Mouse (Mus musculus) heart, embryonic 11.5 days (tissue): ENCODE measurements at regions not wholly inside any gene's neighbourhood (a gene's known extent, or its start where the extent isn't known, plus 50 kb on each side); places are given as distances from the start of the nearest gene placed in this dataset.

Experiments
- ATAC-seq: fragments of 200-750 bp; cut with Nextera tagmentation; replicated peaks from 2 replicates; pipeline ENCODE4 v1.8.0; 2017; ENCODE audit warnings: moderate library complexity; ENCODE audit not compliant: insufficient number of reproducible peaks, low FRiP score, low TSS enrichment
- H3K27ac ChIP-seq: fragments of 300-500 bp; sonication (generic); 2 replicates; pipeline ENCODE4 v1.5.1; 2014; ENCODE audit warnings: mild to moderate bottlenecking, low read depth, low read length
- H3K27me3 ChIP-seq: fragments of 300-500 bp; sonication (generic); 2 replicates; pipeline ENCODE4 v1.6.1; 2014; ENCODE audit warnings: mild to moderate bottlenecking, low read length, mixed read lengths; ENCODE audit not compliant: control insufficient read depth, insufficient read depth
- H3K36me3 ChIP-seq: fragments of 300-500 bp; sonication (generic); 2 replicates; pipeline ENCODE4 v1.6.1; 2014; ENCODE audit warnings: mild to moderate bottlenecking, low read length, moderate library complexity, mixed read lengths; ENCODE audit not compliant: control insufficient read depth, insufficient read depth
- H3K4me1 ChIP-seq: fragments of 300-500 bp; sonication (generic); 2 replicates; pipeline ENCODE4 v1.6.1; 2014; ENCODE audit warnings: low read length; ENCODE audit not compliant: control insufficient read depth, insufficient read depth
- H3K4me2 ChIP-seq: fragments of 300-500 bp; sonication (generic); 2 replicates; pipeline ENCODE4 v1.6.1; 2014; ENCODE audit warnings: mild to moderate bottlenecking, moderate library complexity
- H3K4me3 ChIP-seq: fragments of 300-500 bp; sonication (generic); 2 replicates; pipeline ENCODE4 v1.5.1; 2014; ENCODE audit warnings: low read depth, low read length
- H3K9ac ChIP-seq: fragments of 300-500 bp; sonication (generic); 2 replicates; pipeline ENCODE4 v1.6.1; 2014; ENCODE audit warnings: mild to moderate bottlenecking, low read depth, low read length, moderate library complexity
- H3K9me3 ChIP-seq: fragments of 300-500 bp; sonication (generic); replicated peaks from 2 replicates; pipeline ENCODE4 v1.6.1; 2016; ENCODE audit warnings: low read length; ENCODE audit not compliant: control insufficient read depth
- WGBS: fragments of 180-500 bp; shearing (Covaris S2); extraction: QIAGEN DNeasy Blood & Tissue Kit; methylation state at CpG from one replicate; pipeline ENCODE4 v1.1.7; 2014; ENCODE audit not compliant: insufficient replicate concordance; 5-methylcytosine and 5-hydroxymethylcytosine counted together

DNA sequence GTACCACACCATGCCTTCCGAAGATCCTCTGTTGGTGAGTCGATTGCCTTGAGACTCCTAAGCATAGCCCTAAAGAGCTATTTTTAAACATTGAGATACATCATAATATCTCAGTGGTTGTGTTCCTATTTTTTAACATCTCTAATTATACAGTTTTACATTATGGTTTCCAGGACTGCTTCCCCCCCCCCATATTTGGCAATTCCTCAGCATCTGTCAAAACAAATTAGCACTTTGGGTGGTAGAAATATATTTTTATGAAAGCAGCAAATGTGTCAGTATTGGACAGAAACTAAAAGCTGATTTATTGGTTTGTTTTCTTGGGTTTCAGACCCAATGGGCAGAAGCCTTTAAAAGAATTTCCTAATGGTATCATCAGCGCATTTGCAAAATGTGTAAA is 116.2 kb upstream of the Rcn1 start:
- no peak overlapping the region for H3K4me3 ChIP-seq
- H3K9me3 ChIP-seq = no peaks in the 10 kb centered on the region
- no peak overlapping the region for H3K9ac ChIP-seq
- no peak for ATAC-seq
- H3K27me3 ChIP-seq = no peaks in the 10 kb centered on the region
- no peak overlapping the region for H3K4me2 ChIP-seq
- H3K27ac ChIP-seq = no peak overlapping the region
- no peaks in the 10 kb centered on the region for H3K36me3 ChIP-seq
- H3K4me1 ChIP-seq = peaks cover 11% of the 10 kb centered on the region
- 77% methylated on average over 3 of the region's 3 CpGs for WGBS

DNA sequence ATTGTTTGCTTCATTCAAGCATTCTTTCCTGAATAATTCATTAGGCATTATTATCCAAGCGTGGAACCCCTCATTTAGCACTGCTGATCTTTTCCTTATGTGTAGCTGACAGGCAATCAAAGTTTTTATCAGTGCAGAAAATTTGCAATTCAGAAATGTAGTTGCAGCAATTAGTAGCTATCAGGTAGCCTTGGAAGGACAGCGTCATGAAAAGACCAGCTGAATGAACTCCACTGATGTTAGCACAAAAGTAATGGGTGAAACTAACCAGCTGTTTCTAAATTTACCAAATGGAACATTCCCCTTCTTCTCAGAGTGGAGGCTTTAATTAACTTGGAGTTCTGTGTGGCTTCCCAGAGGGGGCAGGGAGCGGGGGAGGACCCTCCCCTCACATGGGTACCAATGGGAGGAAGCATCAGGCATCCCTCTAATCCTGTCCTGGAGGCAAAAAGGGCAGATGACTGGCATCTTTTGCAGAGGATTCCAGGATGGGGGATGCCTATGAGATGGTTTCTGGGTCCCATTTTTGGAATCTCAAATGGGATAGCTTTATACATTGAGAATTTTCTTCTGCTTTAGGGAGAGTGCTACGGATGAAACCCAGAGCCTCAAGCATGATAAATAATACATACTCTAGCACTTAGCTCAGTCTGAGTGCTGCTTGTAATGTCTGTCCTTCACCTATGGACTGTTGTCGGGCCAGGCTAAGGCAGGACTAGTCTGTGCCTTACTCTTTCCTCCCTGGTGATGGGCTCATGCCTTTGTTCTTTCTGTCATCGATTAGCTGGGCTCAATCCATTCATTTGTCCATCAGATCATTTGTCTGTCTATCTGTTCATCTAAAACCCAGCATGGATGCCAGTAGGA is 117.4 kb upstream of the Rcn1 start:
- Histone ChIP-seq H3K4me1 (peaks cover 11% of the 10 kb centered on the region), H3K27ac (no peak overlapping the region), H3K4me3 (no peak overlapping the region), H3K9me3 (no peaks in the 10 kb centered on the region), H3K9ac (no peak overlapping the region), H3K4me2 (no peak overlapping the region), H3K27me3 (no peaks in the 10 kb centered on the region), H3K36me3 (no peaks in the 10 kb centered on the region)
- WGBS = 56% methylated on average over 6 of the region's 6 CpGs
- ATAC-seq = no peak

DNA sequence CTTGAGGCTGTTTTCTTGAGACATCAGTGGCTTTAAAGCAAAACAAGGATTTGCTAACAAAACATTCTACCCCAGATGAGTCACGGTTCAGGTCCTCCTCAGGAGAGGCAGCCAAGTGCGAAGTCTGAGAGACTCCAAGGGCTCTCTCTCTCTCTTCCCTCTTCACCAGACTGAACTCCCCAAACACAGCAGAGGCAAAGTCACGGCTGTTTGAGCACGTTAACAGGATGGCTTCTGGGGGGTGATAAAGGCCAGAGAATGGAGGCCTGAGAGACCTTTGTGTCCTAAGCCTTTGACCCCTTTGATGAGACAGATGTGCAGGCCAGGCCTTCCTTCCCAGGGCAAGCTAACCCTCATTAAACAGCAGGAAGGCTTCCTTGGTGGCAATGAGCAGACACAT is 122.7 kb upstream of the Rcn1 start:
- Histone ChIP-seq H3K9me3 (no peaks in the 10 kb centered on the region), H3K4me3 (no peak overlapping the region), H3K36me3 (no peaks in the 10 kb centered on the region), H3K27ac (no peak overlapping the region), H3K4me1 (peaks cover 6% of the 10 kb centered on the region), H3K4me2 (no peak overlapping the region), H3K27me3 (no peaks in the 10 kb centered on the region), H3K9ac (no peak overlapping the region)
- no peak for ATAC-seq
- 15% methylated on average over 4 of the region's 4 CpGs for WGBS

DNA sequence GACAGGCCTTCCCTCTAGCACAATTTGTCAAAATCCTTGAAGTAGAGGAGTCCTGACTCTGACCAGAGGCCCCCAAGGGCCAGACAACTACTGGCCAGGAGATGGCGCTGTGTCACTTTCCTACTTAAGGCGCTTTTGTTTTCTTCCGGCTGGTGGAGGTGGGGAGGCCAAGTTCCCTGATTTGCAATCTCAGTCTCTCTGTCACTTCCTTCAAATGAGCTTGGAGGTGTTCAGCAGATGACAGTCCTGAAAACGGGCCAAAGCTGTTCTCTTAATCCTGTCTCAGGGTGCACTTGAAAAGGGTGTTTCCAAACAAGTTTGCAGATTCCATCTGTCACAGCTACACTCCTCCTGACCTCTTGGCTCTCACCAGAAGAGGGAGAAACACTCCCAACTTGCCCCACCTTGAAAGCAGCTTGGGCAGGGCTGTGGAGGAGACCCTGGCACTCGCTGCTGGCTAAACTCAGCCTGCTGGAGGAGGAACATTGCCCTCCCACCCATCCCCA is 124.2 kb upstream of the Rcn1 start:
- 4% methylated on average over 5 of the region's 5 CpGs for WGBS
- no peak overlapping the region for H3K4me2 ChIP-seq
- no peak overlapping the region for H3K27ac ChIP-seq
- no peak overlapping the region for H3K4me3 ChIP-seq
- no peaks in the 10 kb centered on the region for H3K36me3 ChIP-seq
- no peaks in the 10 kb centered on the region for H3K4me1 ChIP-seq
- no peaks in the 10 kb centered on the region for H3K27me3 ChIP-seq
- no peaks in the 10 kb centered on the region for H3K9me3 ChIP-seq
- no peak for ATAC-seq
- H3K9ac ChIP-seq = no peak overlapping the region

DNA sequence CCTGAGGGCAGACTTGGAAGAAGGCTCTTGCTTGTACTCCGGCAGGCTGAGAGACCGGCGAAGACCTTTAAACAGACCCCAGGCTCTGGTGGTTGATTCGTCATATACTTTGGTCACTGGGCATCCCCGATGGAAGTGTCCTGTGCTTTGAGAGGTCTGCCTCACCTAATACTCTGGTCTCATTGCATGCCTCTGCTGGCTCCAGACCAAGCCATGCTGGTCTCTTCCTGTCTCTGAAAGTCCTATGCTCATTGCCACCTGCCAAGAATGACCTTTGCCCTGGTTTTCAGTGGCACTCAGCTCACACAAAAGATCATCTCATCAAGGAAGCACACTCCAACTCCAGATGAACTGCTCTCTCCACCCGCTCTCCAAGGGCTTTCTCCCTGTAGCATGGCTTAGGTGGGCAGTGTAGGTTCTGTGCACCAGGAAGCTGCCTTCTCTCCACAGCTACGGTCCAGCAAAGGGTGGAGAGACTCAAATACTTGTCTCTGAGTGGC is 126.0 kb upstream of the Rcn1 start:
- H3K9me3 ChIP-seq = no peaks in the 10 kb centered on the region
- 72% methylated on average over 7 of the region's 7 CpGs for WGBS
- H3K4me1 ChIP-seq = no peaks in the 10 kb centered on the region
- no peak overlapping the region for H3K9ac ChIP-seq
- H3K4me3 ChIP-seq = no peak overlapping the region
- no peaks in the 10 kb centered on the region for H3K36me3 ChIP-seq
- no peak overlapping the region for H3K4me2 ChIP-seq
- no peaks in the 10 kb centered on the region for H3K27me3 ChIP-seq
- H3K27ac ChIP-seq = no peak overlapping the region
- no peak for ATAC-seq

DNA sequence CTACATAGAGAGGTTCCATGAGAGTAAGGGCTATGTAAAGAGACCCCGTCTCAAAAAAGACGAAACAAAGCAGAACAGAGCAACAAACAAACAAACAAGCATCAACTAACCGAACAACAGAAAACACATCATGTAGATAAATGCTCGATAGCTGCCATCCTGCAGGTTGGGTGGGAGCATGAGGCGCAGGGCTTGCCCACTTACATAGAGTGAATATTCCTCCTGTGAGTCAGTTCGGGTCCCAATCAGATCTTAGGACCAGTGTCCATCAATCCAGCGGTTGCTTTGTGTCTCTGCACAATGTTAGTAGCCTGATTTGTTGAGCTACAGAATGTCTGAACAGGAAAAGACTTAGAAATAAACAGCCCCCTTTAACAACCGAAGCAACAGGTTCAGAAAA is 129.4 kb upstream of the Rcn1 start:
- ATAC-seq = no peak
- 86% methylated on average over 8 of the region's 8 CpGs for WGBS
- Histone ChIP-seq H3K4me2 (no peak overlapping the region), H3K4me1 (no peaks in the 10 kb centered on the region), H3K9me3 (no peaks in the 10 kb centered on the region), H3K27me3 (no peaks in the 10 kb centered on the region), H3K4me3 (no peak overlapping the region), H3K27ac (no peak overlapping the region), H3K9ac (no peak overlapping the region), H3K36me3 (no peaks in the 10 kb centered on the region)

DNA sequence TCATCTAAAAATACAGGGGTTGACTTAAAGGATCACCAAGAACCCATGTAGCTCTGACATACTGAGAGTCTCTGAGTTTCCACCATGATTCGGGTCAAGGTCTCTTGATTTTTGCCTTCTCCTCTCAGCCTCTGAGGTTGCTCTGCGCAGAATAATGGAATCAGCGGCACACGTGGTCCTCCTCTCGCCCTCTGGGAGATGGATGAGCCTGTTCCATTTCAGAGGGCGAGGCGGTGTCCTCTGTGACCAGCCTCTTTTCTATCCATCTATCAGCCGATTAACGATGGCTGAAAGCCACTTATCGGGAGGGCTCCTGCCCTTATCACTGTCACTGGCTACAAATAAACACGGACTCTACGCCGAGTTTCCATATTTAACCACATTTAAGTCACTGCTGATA is 124.6 kb upstream of the Pax6 start:
- WGBS = 43% methylated on average over 13 of the region's 13 CpGs
- Histone ChIP-seq H3K9ac (no peak overlapping the region), H3K27ac (no peak overlapping the region), H3K9me3 (no peaks in the 10 kb centered on the region), H3K4me2 (peak overlapping the region; percentile 48), H3K4me3 (no peak overlapping the region), H3K4me1 (no peaks in the 10 kb centered on the region), H3K27me3 (no peaks in the 10 kb centered on the region), H3K36me3 (no peaks in the 10 kb centered on the region)
- ATAC-seq = no peak

DNA sequence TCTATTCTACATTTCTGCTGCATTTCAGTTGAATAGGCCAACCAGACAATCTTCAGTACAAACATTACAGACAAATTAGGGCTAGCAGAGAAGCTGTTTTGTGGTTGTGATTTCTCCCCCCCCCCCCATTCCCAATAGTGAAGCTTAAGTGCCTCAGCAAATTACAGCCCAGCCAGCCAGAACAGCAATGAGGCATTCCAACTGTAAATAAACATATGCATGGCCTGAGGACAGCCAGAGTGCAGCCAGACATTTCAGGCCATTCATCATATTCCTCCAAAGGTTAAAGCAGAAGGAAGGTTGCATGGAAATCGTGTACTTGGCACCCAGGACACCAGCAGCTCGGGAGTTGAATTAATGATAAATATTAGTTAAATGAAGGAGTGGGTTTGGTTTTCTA is 116.6 kb upstream of the Pax6 start:
- Histone ChIP-seq H3K27me3 (no peaks in the 10 kb centered on the region), H3K9ac (no peak overlapping the region), H3K4me3 (no peak overlapping the region), H3K36me3 (no peaks in the 10 kb centered on the region), H3K4me2 (no peak overlapping the region), H3K4me1 (no peaks in the 10 kb centered on the region), H3K9me3 (no peaks in the 10 kb centered on the region), H3K27ac (no peak overlapping the region)
- 64% methylated on average over 2 of the region's 2 CpGs for WGBS
- ATAC-seq = no peak

DNA sequence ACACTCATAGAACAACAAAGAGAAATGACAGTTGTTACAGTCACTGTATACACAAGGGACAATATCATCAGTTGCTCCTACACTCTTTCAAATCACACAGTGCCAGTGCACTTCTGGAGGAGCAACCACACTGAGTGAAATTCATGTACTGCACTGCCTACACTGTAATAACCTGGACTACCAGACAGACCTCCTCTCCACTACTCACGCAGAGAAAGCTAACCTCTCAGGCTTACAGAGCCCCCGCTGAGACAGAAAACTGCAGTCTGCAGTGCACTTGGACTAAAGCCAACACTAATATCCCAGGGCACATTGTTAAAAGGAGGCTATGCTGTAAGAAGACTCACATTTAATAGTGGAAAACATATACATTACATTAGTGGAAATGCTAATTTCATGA is 81.9 kb upstream of the Pax6 start:
- no peak overlapping the region for H3K4me2 ChIP-seq
- H3K9ac ChIP-seq = no peak overlapping the region
- H3K27ac ChIP-seq = no peak overlapping the region
- H3K4me3 ChIP-seq = no peak overlapping the region
- H3K4me1 ChIP-seq = peaks cover 2% of the 10 kb centered on the region; the same call in 1 of the 2 replicates
- no peaks in the 10 kb centered on the region for H3K36me3 ChIP-seq
- 27% methylated on average over 2 of the region's 2 CpGs for WGBS
- ATAC-seq = no peak
- no peaks in the 10 kb centered on the region for H3K27me3 ChIP-seq
- H3K9me3 ChIP-seq = no peaks in the 10 kb centered on the region
